Mouse (Mus musculus): ENCODE data around the gene Map9. TPM values are rescaled to one million over a fixed set of nuclear protein-coding genes. Genes with fewer than 3 reads are reported as not detected.
"Not testable (repeated sequence)": the region's sequence is repeated elsewhere in the genome, so short reads cannot be mapped to it uniquely, and the experiment has no call there.

Map9 gene
- 36.6 TPM in 2 replicates for polyA plus RNA-seq (2012; rRNA removed)

- peak; percentile 99 to 100 for DNase-seq (ENCODE audit: extremely low spot score in 1 of 2, low spot score in 1 of 2)
Measured at GRCm38 (mm10) chr3:82357797-82358524, at the start of gene Map9. Gene Map9 (plus strand): TSS chr3:82358044.

- peak; percentile 14 to 28 for DNase-seq (ENCODE audit: extremely low spot score in 1 of 2, low spot score in 1 of 2)
Measured at GRCm38 (mm10) chr3:82315728-82316127, 42.1 kb upstream of the Map9 start.

GRCm38 (mm10) chr3:82326736-82327135 is 31.1 kb upstream of the Map9 start:
- not testable (repeated sequence) for DNase-seq (ENCODE audit: extremely low spot score in 1 of 2, low spot score in 1 of 2)

- DNase-seq (ENCODE audit: extremely low spot score in 1 of 2, low spot score in 1 of 2) = no peak
Measured at GRCm38 (mm10) chr3:82332067-82332466, 25.8 kb upstream of the Map9 start.

GRCm38 (mm10) chr3:82332536-82332935 is 25.3 kb upstream of the Map9 start:
- no peak for DNase-seq (ENCODE audit: extremely low spot score in 1 of 2, low spot score in 1 of 2)

GRCm38 (mm10) chr3:82333128-82333969 is 24.5 kb upstream of the Map9 start:
- peak in 1 of 2 experiments; percentile 83 for DNase-seq (ENCODE audit: extremely low spot score in 1 of 2, low spot score in 1 of 2)

- no peak for DNase-seq (ENCODE audit: extremely low spot score in 1 of 2, low spot score in 1 of 2)
Measured at GRCm38 (mm10) chr3:82340111-82340510, 17.7 kb upstream of the Map9 start.

GRCm38 (mm10) chr3:82348277-82348860 is 9.5 kb upstream of the Map9 start:
- no peak for DNase-seq (ENCODE audit: extremely low spot score in 1 of 2, low spot score in 1 of 2)

- DNase-seq (ENCODE audit: extremely low spot score in 1 of 2, low spot score in 1 of 2) = no peak
Measured at GRCm38 (mm10) chr3:82350321-82350720, 7.5 kb upstream of the Map9 start.

- no peak for DNase-seq (ENCODE audit: extremely low spot score in 1 of 2, low spot score in 1 of 2)
Measured at GRCm38 (mm10) chr3:82357340-82357739, 504 bp upstream of the Map9 start.

- DNase-seq (ENCODE audit: extremely low spot score in 1 of 2, low spot score in 1 of 2) = no peak
Measured at GRCm38 (mm10) chr3:82359036-82359435, 1.2 kb downstream of the Map9 start.

- no peak for DNase-seq (ENCODE audit: extremely low spot score in 1 of 2, low spot score in 1 of 2)
Measured at GRCm38 (mm10) chr3:82362452-82362851, 4.6 kb downstream of the Map9 start.

- peak; percentile 72 to 74 for DNase-seq (ENCODE audit: extremely low spot score in 1 of 2, low spot score in 1 of 2)
Measured at GRCm38 (mm10) chr3:82364505-82364904, 6.7 kb downstream of the Map9 start.

GRCm38 (mm10) chr3:82364988-82365387 is 7.1 kb downstream of the Map9 start:
- DNase-seq (ENCODE audit: extremely low spot score in 1 of 2, low spot score in 1 of 2) = peak in 1 of 2 experiments; percentile 54

- DNase-seq (ENCODE audit: extremely low spot score in 1 of 2, low spot score in 1 of 2) = peak; percentile 71 to 80
Measured at GRCm38 (mm10) chr3:82369063-82369860, 11.4 kb downstream of the Map9 start.

GRCm38 (mm10) chr3:82370439-82371011 is 12.7 kb downstream of the Map9 start:
- DNase-seq (ENCODE audit: extremely low spot score in 1 of 2, low spot score in 1 of 2) = no peak

- no peak for DNase-seq (ENCODE audit: extremely low spot score in 1 of 2, low spot score in 1 of 2)
Measured at GRCm38 (mm10) chr3:82376965-82377364, 19.1 kb downstream of the Map9 start.

GRCm38 (mm10) chr3:82382325-82382724 is 24.5 kb downstream of the Map9 start:
- DNase-seq (ENCODE audit: extremely low spot score in 1 of 2, low spot score in 1 of 2) = no peak

GRCm38 (mm10) chr3:82385091-82385490 is 27.2 kb downstream of the Map9 start:
- DNase-seq (ENCODE audit: extremely low spot score in 1 of 2, low spot score in 1 of 2) = no peak

- no peak for DNase-seq (ENCODE audit: extremely low spot score in 1 of 2, low spot score in 1 of 2)
Measured at GRCm38 (mm10) chr3:82405830-82406229, 48.0 kb downstream of the Map9 start.
